8 mouse cellular contexts compared by ENCODE assay signal in the genomic region with DNA sequence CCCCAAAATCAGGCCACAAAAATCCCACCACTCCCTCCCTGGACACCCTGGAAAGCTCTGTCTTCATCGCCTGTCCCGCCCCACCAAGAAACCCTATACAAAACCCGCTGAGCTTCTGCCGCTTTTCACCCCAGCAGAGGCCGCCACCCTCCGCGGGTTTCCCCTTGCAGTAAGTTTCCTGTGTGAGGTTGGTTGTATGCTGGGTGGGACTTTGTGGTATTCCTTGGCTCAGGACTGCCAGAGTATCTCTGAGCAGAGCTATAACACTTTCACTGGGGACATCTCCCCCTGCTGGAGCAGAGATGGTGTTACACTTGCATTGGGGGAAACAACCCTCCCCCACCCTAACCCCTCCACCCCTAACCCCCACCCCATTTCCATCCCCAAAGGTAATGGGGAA. TPM values are rescaled to one million over a fixed set of nuclear protein-coding genes. Genes with fewer than 3 reads are reported as not detected.
A peak's percentile ranks its signal among the peaks of the same experiment; 100 is the strongest.
DNase-seq lines count a peak whose midpoint lies in the region; ATAC-seq lines count a peak whose summit lies in the region.
"Had no signal": no experiment of that assay in that cellular context is flagged by ENCODE, and none has a peak within 500 bp of the region (broad histone marks: within the 10 kb centered on the region; RNA-seq: fewer than 3 reads in every experiment).

No protein-coding gene starts in this region.

- peak; percentile 12 to 20 for DNase-seq in layer of hippocampus, postnatal 10 days (ENCODE audit: low spot score in 2 of 2)
- no peak for DNase-seq in layer of hippocampus, adult 9-10 months (ENCODE audit: low spot score)
- peak; percentile 91 for DNase-seq in R1 (ENCODE audit: low read depth, low spot score)
- DNase-seq in testis, postnatal 10 days (ENCODE audit: low spot score), result peak; percentile 56
- DNase-seq in urinary bladder, postnatal 14 days (ENCODE audit: low spot score), result no peak
- DNase-seq in left cerebral cortex, adult 8-10 months (ENCODE audit: low spot score in 2 of 2), result no peak

- 0 out of 2 replicates have a peak overlapping the region, but pooled peaks have one; percentile 48 for H3K27ac ChIP-seq in liver, embryonic 12.5 days
- H3K27ac ChIP-seq: macrophage had no signal

- H3K4me2 ChIP-seq in liver, embryonic 12.5 days, result no peak overlapping the region

- H3K9ac ChIP-seq in liver, embryonic 12.5 days, result no peak overlapping the region

- peaks cover 54% of the 10 kb centered on the region for H3K4me1 ChIP-seq in liver, embryonic 12.5 days

- H3K27me3 ChIP-seq in liver, embryonic 12.5 days (replicated peaks), result no peaks in the 10 kb centered on the region

- no peak for ATAC-seq in liver, embryonic 12.5 days

- H3K36me3 ChIP-seq in liver, embryonic 12.5 days, result peaks cover 4% of the 10 kb centered on the region; the same call in 1 of the 2 replicates

- WGBS in liver, embryonic 12.5 days (ENCODE audit: insufficient replicate concordance), result 41% methylated on average over 7 of the region's 7 CpGs

- H3K9me3 ChIP-seq in liver, embryonic 12.5 days (replicated peaks), result peaks cover 6% of the 10 kb centered on the region

- no peak overlapping the region for H3K4me3 ChIP-seq in liver, embryonic 12.5 days

RNA-seq across cellular contexts. Expression of gene Arhgap19, which starts 1.5 kb away (rescaled TPM):
- total RNA-seq in layer of hippocampus, postnatal 10 days (2021), result 1 to 10 TPM; 3.6 to 4.4 TPM
- 37.6 and 40.7 TPM in 2 replicates for polyA plus RNA-seq in liver, embryonic 12.5 days (2016; fragmentation: Nextera tagmentation; extraction: Ambion mirVana)
- total RNA-seq in left cerebral cortex, adult 8-10 months (2022), result 1 to 10 TPM; 3.2 to 5.5 (median 3.8) TPM

RNA-seq across cellular contexts. Expression of gene Frat1, which starts 26.4 kb away (rescaled TPM):
- 10 to 100 TPM; 21.1 to 23.0 TPM for total RNA-seq in layer of hippocampus, postnatal 10 days (2021)
- polyA plus RNA-seq in liver, embryonic 12.5 days (2016; fragmentation: Nextera tagmentation; extraction: Ambion mirVana), result 16.5 and 17.2 TPM in 2 replicates
- 10 to 100 TPM; 18.5 to 22.1 (median 20.7) TPM for total RNA-seq in left cerebral cortex, adult 8-10 months (2022)

RNA-seq across cellular contexts. Expression of gene Frat2, which starts 44.6 kb away (rescaled TPM):
- 10 to 100 TPM; 19.1 to 19.4 TPM for total RNA-seq in layer of hippocampus, postnatal 10 days (2021)
- 12.0 and 14.0 TPM in 2 replicates for polyA plus RNA-seq in liver, embryonic 12.5 days (2016; fragmentation: Nextera tagmentation; extraction: Ambion mirVana)
- total RNA-seq in left cerebral cortex, adult 8-10 months (2022), result 1 to 10 TPM; 5.9 to 8.2 (median 6.5) TPM

RNA-seq across cellular contexts. Expression of gene Slit1, which starts 59.9 kb away (rescaled TPM):
- total RNA-seq in layer of hippocampus, postnatal 10 days (2021), result 10 to 100 TPM; 95.2 to 96.3 TPM
- polyA plus RNA-seq in liver, embryonic 12.5 days (2016; fragmentation: Nextera tagmentation; extraction: Ambion mirVana), result 0.07 and 0.10 TPM in 2 replicates
- 10 to 100 TPM; 43.6 to 51.7 (median 48.7) TPM for total RNA-seq in left cerebral cortex, adult 8-10 months (2022)

Comparison
In these comparisons a context has a peak if more than half of its experiments do, and no peak if none do; other contexts are left out.
1. DNase-seq: peak in layer of hippocampus, postnatal 10 days (2 of 2), R1 (single experiment) and testis, postnatal 10 days (single experiment); none in layer of hippocampus, adult 9-10 months (single experiment), urinary bladder, postnatal 14 days (single experiment) and left cerebral cortex, adult 8-10 months (0 of 2).